Mouse (Mus musculus) T-helper 1 cell (primary cell): ENCODE measurements around the gene Prkn.

Experiments
- in situ Hi-C: fragments of 300-600 bp; cut with MboI, MseI; formaldehyde crosslinking; loops from one replicate; pipeline ENCODE4 v1.15.1; 2025; ENCODE audit warnings: high pct_unique_total_duplicates

The Prkn gene

GRCm38 (mm10) chr17:11392622-11393294, 552.6 kb downstream of the Prkn start:
- in situ Hi-C loops: no loop called here

GRCm38 (mm10) chr17:11394607-11395006, 554.4 kb downstream of the Prkn start:
- in situ Hi-C loops: no loop called here

GRCm38 (mm10) chr17:11397678-11398077, 557.5 kb downstream of the Prkn start:
- in situ Hi-C loops: no loop called here

GRCm38 (mm10) chr17:11402225-11402875, 562.2 kb downstream of the Prkn start:
- in situ Hi-C loops: no loop called here

- in situ Hi-C loops: no loop called here
Measured at GRCm38 (mm10) chr17:11411414-11411813, 571.2 kb downstream of the Prkn start.

GRCm38 (mm10) chr17:11413688-11414087, 573.5 kb downstream of the Prkn start:
- in situ Hi-C loops: no loop called here

- in situ Hi-C loops: no loop called here
Measured at GRCm38 (mm10) chr17:11414288-11414687, 574.1 kb downstream of the Prkn start.

- in situ Hi-C loops: no loop called here
Measured at GRCm38 (mm10) chr17:11417150-11417549, 577.0 kb downstream of the Prkn start.

- in situ Hi-C loops: no loop called here
Measured at GRCm38 (mm10) chr17:11419484-11419883, 579.3 kb downstream of the Prkn start.

GRCm38 (mm10) chr17:11420839-11421238, 580.7 kb downstream of the Prkn start:
- in situ Hi-C loops: no loop called here

GRCm38 (mm10) chr17:11421264-11421940, 581.2 kb downstream of the Prkn start:
- in situ Hi-C loops: no loop called here

- in situ Hi-C loops: no loop called here
Measured at GRCm38 (mm10) chr17:11431323-11431722, 591.1 kb downstream of the Prkn start.

- in situ Hi-C loops: no loop called here
Measured at GRCm38 (mm10) chr17:11432593-11432992, 592.4 kb downstream of the Prkn start.

GRCm38 (mm10) chr17:11462721-11463120, 622.5 kb downstream of the Prkn start:
- in situ Hi-C loops: no loop called here

GRCm38 (mm10) chr17:11466095-11466494, 625.9 kb downstream of the Prkn start:
- in situ Hi-C loops: no loop called here

GRCm38 (mm10) chr17:11468624-11469023, 628.4 kb downstream of the Prkn start:
- in situ Hi-C loops: no loop called here

- in situ Hi-C loops: loop anchor here (10.0 kb wide), 1 partner anchor 758 kb away; no protein-coding TSS in a partner anchor
Measured at GRCm38 (mm10) chr17:11483032-11483431, 642.8 kb downstream of the Prkn start.

GRCm38 (mm10) chr17:11490051-11490450, 649.9 kb downstream of the Prkn start:
- in situ Hi-C loops: no loop called here

GRCm38 (mm10) chr17:11502556-11502955, 662.4 kb downstream of the Prkn start:
- in situ Hi-C loops: no loop called here

- in situ Hi-C loops: no loop called here
Measured at GRCm38 (mm10) chr17:11504496-11504895, 664.3 kb downstream of the Prkn start.

- in situ Hi-C loops: no loop called here
Measured at GRCm38 (mm10) chr17:11507082-11507481, 666.9 kb downstream of the Prkn start.

- in situ Hi-C loops: no loop called here
Measured at GRCm38 (mm10) chr17:11510081-11510480, 669.9 kb downstream of the Prkn start.
